Mouse (Mus musculus): ENCODE results near the gene Dock4. TPM values are rescaled to one million over a fixed set of nuclear protein-coding genes. Genes with fewer than 3 reads are reported as not detected.

Gene Dock4
- 10 to 100 TPM; 81.1 to 99.7 TPM for total RNA-seq (2021)

GRCm38 (mm10) chr12:40445648-40446449 is at the start of gene Dock4, which contains the start of gene Zfp277:
TSS of gene Dock4 (plus strand) at chr12:40445952.
TSS of gene Zfp277 (minus strand) at chr12:40445902.
- peak; percentile 98 to 99 for DNase-seq (ENCODE audit: low spot score in 2 of 2)
- intact Hi-C loops (cut with DNase I): loop anchor here (2.0 to 5.0 kb wide), 3 partner anchors 41 to 236 kb away; no protein-coding TSS in a partner anchor

- DNase-seq (ENCODE audit: low spot score in 2 of 2): no peak
- intact Hi-C loops (cut with DNase I): no loop called here
Observed at GRCm38 (mm10) chr12:40398916-40399315, 46.8 kb upstream of the Dock4 start.

GRCm38 (mm10) chr12:40399386-40399785 is 46.4 kb upstream of the Dock4 start:
- DNase-seq (ENCODE audit: low spot score in 2 of 2): no peak
- intact Hi-C loops (cut with DNase I): no loop called here

GRCm38 (mm10) chr12:40399812-40400211 is 45.9 kb upstream of the Dock4 start:
- DNase-seq (ENCODE audit: low spot score in 2 of 2): no peak
- intact Hi-C loops (cut with DNase I): no loop called here

GRCm38 (mm10) chr12:40414682-40415311 is 31.0 kb upstream of the Dock4 start:
- intact Hi-C loops (cut with DNase I): no loop called here

GRCm38 (mm10) chr12:40415312-40415925 is 30.3 kb upstream of the Dock4 start:
- intact Hi-C loops (cut with DNase I): no loop called here
- no peak for DNase-seq (ENCODE audit: low spot score in 2 of 2)

More at GRCm38 (mm10) chr12:40414682-40415311, 31.0 kb upstream of the Dock4 start:
- peak in 1 of 2 experiments; percentile 22 for DNase-seq (ENCODE audit: low spot score in 2 of 2)

- DNase-seq (ENCODE audit: low spot score in 2 of 2): no peak
- intact Hi-C loops (cut with DNase I): no loop called here
Observed at GRCm38 (mm10) chr12:40417257-40417656, 28.5 kb upstream of the Dock4 start.

GRCm38 (mm10) chr12:40424991-40425390 is 20.8 kb upstream of the Dock4 start:
- no peak for DNase-seq (ENCODE audit: low spot score in 2 of 2)
- intact Hi-C loops (cut with DNase I): no loop called here

GRCm38 (mm10) chr12:40427606-40428005 is 18.1 kb upstream of the Dock4 start:
- DNase-seq (ENCODE audit: low spot score in 2 of 2): no peak
- intact Hi-C loops (cut with DNase I): no loop called here

GRCm38 (mm10) chr12:40429976-40430375 is 15.8 kb upstream of the Dock4 start:
- no peak for DNase-seq (ENCODE audit: low spot score in 2 of 2)
- intact Hi-C loops (cut with DNase I): loop anchor here (5.0 kb wide), 1 partner anchor 168 kb away; no protein-coding TSS in a partner anchor

- DNase-seq (ENCODE audit: low spot score in 2 of 2): no peak
Observed at GRCm38 (mm10) chr12:40431075-40431474, 14.7 kb upstream of the Dock4 start.

GRCm38 (mm10) chr12:40434101-40434500 is 11.7 kb upstream of the Dock4 start:
- intact Hi-C loops (cut with DNase I): loop anchor here (5.0 kb wide), 1 partner anchor 172 kb away; no protein-coding TSS in a partner anchor
- DNase-seq (ENCODE audit: low spot score in 2 of 2): no peak

More at GRCm38 (mm10) chr12:40431075-40431474, 14.7 kb upstream of the Dock4 start:
- intact Hi-C loops (cut with DNase I): loop anchor here (5.0 kb wide), 1 partner anchor 169 kb away; no protein-coding TSS in a partner anchor

- no peak for DNase-seq (ENCODE audit: low spot score in 2 of 2)
- intact Hi-C loops (cut with DNase I): no loop called here
Observed at GRCm38 (mm10) chr12:40438049-40438448, 7.7 kb upstream of the Dock4 start.

GRCm38 (mm10) chr12:40445206-40445605 is 546 bp upstream of the Dock4 start:
- DNase-seq (ENCODE audit: low spot score in 2 of 2): no peak
- intact Hi-C loops (cut with DNase I): loop anchor here (5.0 kb wide), 2 partner anchors 42 to 237 kb away; no protein-coding TSS in a partner anchor

- DNase-seq (ENCODE audit: low spot score in 2 of 2): peak; percentile 46 to 62
- intact Hi-C loops (cut with DNase I): loop anchor here (2.0 to 5.0 kb wide), 3 partner anchors 41 to 236 kb away; no protein-coding TSS in a partner anchor
Observed at GRCm38 (mm10) chr12:40446450-40447381, 964 bp downstream of the Dock4 start.

- intact Hi-C loops (cut with DNase I): loop anchor here (2.0 to 5.0 kb wide), 3 partner anchors 40 to 235 kb away; no protein-coding TSS in a partner anchor
- no peak for DNase-seq (ENCODE audit: low spot score in 2 of 2)
Observed at GRCm38 (mm10) chr12:40447561-40448355, 2.0 kb downstream of the Dock4 start.

- DNase-seq (ENCODE audit: low spot score in 2 of 2): no peak
- intact Hi-C loops (cut with DNase I): loop anchor here (5.0 kb wide), 2 partner anchors 38 to 233 kb away; no protein-coding TSS in a partner anchor
Observed at GRCm38 (mm10) chr12:40449119-40449795, 3.5 kb downstream of the Dock4 start.

Measured in left cerebral cortex, postnatal 36 days (tissue).